Mouse (Mus musculus) lung, embryonic 16.5 days (tissue): ENCODE measurements at regions not wholly inside any gene's neighbourhood (a gene's known extent, or its start where the extent isn't known, plus 50 kb on each side); places are given as distances from the start of the nearest gene placed in this dataset.
A peak's percentile ranks its signal among the peaks of the same experiment; 100 is the strongest.

Experiments used
- ATAC-seq: fragments of 200-750 bp; cut with Nextera tagmentation; 2 replicates; pipeline ENCODE4 v1.8.0; 2017; ENCODE audit warnings: low read depth, mild to moderate bottlenecking, moderate library complexity
- H3K27ac ChIP-seq: fragments of 300-500 bp; sonication (generic); 2 replicates; pipeline ENCODE4 v1.5.1; 2014; ENCODE audit warnings: mild to moderate bottlenecking, control low read depth, low read length
- H3K27me3 ChIP-seq: fragments of 300-500 bp; sonication (generic); 2 replicates; pipeline ENCODE4 v1.6.1; 2014; ENCODE audit warnings: low read depth, low read length, mixed read lengths; ENCODE audit not compliant: control insufficient read depth, insufficient read depth
- H3K36me3 ChIP-seq: fragments of 300-500 bp; sonication (generic); 2 replicates; pipeline ENCODE4 v1.6.1; 2014; ENCODE audit warnings: low read length; ENCODE audit not compliant: control insufficient read depth, insufficient read depth
- H3K4me1 ChIP-seq: fragments of 300-500 bp; sonication (generic); replicated peaks from 2 replicates; pipeline ENCODE4 v1.6.1; 2014; ENCODE audit warnings: low read length, mixed read lengths; ENCODE audit not compliant: control insufficient read depth, insufficient read depth
- H3K4me2 ChIP-seq: fragments of 300-500 bp; sonication (generic); 2 replicates; pipeline ENCODE4 v1.6.1; 2014; ENCODE audit warnings: low read depth, low read length, control low read depth
- H3K4me3 ChIP-seq: fragments of 300-500 bp; sonication (generic); 2 replicates; pipeline ENCODE4 v1.5.1; 2014; ENCODE audit warnings: mild to moderate bottlenecking, low read length, control low read depth
- H3K9ac ChIP-seq: fragments of 300-500 bp; sonication (generic); 2 replicates; pipeline ENCODE4 v1.6.1; 2014; ENCODE audit warnings: low read length, control low read depth
- H3K9me3 ChIP-seq: fragments of 300-500 bp; sonication (generic); 2 replicates; pipeline ENCODE4 v1.6.1; 2016; ENCODE audit warnings: low read length; ENCODE audit not compliant: control insufficient read depth
- WGBS: fragments of 180-500 bp; shearing (Covaris S2); extraction: QIAGEN DNeasy Blood & Tissue Kit; methylation state at CpG from one replicate; pipeline ENCODE4 v1.1.7; 2014; 5-methylcytosine and 5-hydroxymethylcytosine counted together

DNA sequence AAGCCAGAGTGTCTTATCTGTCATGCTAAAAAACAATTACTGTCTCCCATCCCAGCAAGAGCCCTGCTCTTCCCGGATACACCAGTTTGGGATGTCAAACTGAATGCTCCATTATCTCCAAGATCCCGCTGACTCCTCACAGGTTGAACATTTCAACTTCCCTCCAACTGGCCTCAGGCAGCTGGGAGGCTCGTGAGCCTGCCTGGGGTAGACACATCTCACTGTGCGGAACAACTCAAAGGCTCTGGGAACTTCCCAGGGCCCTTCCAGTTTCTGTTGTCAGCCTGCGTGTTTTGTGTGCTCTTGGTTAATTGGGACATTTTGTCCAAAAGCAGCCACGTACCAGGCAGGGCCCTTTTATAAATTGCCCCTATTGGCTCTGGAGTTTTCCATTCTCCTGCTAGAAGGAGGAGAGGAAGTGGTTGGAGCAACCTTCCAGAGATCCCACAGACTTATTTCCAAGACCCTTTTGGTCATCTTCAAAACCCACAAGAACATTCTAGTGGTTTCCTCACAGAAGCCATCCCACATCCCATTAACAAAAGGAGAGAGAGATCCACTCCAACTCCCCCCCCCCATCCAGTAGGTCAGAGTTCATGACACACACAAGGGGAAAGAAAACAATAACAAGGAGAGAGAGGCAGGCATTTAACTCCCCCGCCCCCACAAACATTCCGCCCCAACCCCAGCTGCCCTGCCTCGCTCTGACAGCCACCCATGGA is 163.3 kb downstream of the Icos start:
- H3K4me3 ChIP-seq, result no peak overlapping the region
- peak; percentile 27; the same call in 1 of the 2 replicates for ATAC-seq
- WGBS, result 39% methylated on average over 9 of the region's 9 CpGs
- H3K36me3 ChIP-seq, result no peaks in the 10 kb centered on the region
- no peak overlapping the region for H3K27ac ChIP-seq
- no peak overlapping the region for H3K4me2 ChIP-seq
- no peak overlapping the region for H3K9ac ChIP-seq
- H3K27me3 ChIP-seq, result no peaks in the 10 kb centered on the region
- no peaks in the 10 kb centered on the region for H3K9me3 ChIP-seq
- peaks cover 23% of the 10 kb centered on the region for H3K4me1 ChIP-seq

DNA sequence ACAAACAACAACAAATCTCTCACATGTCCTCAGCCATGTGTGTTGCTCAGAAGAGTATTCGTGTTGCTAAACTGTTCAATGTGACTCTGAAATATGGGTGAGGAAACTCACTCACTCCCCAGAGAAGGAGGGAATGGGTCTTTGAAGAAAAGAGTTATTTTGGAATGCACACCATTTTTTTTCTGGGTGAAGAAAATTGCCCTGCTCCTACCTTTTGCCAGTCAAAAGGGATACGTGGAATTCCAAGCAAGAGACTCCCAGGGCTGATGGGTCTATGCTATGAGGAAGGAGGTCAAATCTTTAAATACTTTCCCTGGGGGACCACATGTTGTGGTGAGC is 163.8 kb downstream of the Icos start:
- ATAC-seq, result no peak

DNA sequence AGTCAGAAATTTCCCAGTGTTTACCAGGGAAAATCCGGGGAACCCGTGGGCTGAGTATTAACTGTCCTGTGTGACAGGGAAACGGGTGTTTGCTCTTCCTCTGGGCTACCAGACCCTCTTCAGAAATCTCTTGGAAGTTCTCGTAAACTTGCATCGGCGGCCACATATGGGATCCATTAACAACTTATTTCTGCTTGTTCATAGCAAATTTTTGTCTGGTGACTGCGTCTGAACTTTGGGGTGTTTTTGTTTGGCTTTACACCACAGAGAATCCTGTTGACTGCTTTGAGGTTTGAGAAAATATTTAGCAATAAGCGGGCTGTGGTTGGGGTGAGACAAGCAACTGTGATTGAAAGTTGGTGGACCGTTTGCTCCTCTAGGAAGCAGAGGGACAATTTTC is 164.2 kb downstream of the Icos start:
- H3K9me3 ChIP-seq, result no peaks in the 10 kb centered on the region
- ATAC-seq, result peak; percentile 61
- H3K27ac ChIP-seq, result no peak overlapping the region
- no peak overlapping the region for H3K9ac ChIP-seq
- H3K27me3 ChIP-seq, result no peaks in the 10 kb centered on the region
- H3K4me3 ChIP-seq, result no peak overlapping the region
- peaks cover 23% of the 10 kb centered on the region for H3K4me1 ChIP-seq
- no peak overlapping the region for H3K4me2 ChIP-seq
- WGBS, result 19% methylated on average over 9 of the region's 9 CpGs
- H3K36me3 ChIP-seq, result no peaks in the 10 kb centered on the region

More for the DNA sequence above, 163.8 kb downstream of the Icos start:
- Histone ChIP-seq H3K9me3 (no peaks in the 10 kb centered on the region), H3K36me3 (no peaks in the 10 kb centered on the region), H3K27me3 (no peaks in the 10 kb centered on the region), H3K4me3 (no peak overlapping the region), H3K9ac (no peak overlapping the region), H3K4me2 (no peak overlapping the region), H3K27ac (no peak overlapping the region), H3K4me1 (peaks cover 23% of the 10 kb centered on the region)
- 39% methylated on average over 2 of the region's 2 CpGs for WGBS

DNA sequence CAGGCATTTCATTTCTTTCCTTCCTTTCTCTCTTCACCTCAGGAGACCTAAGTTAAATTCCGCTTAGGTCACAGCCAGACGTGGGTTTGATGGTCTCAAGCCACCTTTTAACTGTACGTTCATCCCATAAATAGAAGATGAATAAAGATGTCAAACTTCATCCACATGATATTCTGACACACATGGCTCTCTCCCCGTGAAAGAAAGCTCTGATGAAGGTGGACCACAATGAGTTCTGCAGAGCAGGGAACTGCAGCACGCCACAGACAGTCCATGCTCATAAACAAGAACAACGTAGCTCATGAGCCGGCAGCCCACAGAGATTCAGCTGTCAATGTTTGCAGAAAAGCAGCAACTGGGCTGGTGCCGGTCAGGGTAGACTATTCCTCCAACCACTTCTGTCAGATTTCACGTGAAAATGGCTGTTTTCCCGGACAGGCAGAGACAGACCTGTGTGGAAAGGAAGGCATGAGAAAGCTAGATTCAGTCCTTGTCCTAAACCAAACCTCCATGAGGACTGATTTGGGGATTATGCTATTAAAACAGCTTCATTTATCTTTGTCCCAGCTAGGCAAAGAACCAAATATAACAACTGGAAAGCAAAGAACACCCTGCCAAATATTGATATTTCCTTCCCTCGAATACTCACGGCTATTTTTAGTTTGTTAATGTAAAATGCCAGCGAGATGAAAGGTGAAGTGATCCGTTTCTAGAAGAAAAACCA is 165.5 kb downstream of the Icos start:
- Histone ChIP-seq H3K36me3 (no peaks in the 10 kb centered on the region), H3K4me3 (no peak overlapping the region), H3K9me3 (no peaks in the 10 kb centered on the region), H3K4me1 (peaks cover 23% of the 10 kb centered on the region), H3K4me2 (peak overlapping the region; percentile 14; the same call in 1 of the 2 replicates), H3K9ac (no peak overlapping the region), H3K27me3 (no peaks in the 10 kb centered on the region), H3K27ac (no peak overlapping the region)
- ATAC-seq, result no peak
- WGBS, result 26% methylated on average over 14 of the region's 14 CpGs

DNA sequence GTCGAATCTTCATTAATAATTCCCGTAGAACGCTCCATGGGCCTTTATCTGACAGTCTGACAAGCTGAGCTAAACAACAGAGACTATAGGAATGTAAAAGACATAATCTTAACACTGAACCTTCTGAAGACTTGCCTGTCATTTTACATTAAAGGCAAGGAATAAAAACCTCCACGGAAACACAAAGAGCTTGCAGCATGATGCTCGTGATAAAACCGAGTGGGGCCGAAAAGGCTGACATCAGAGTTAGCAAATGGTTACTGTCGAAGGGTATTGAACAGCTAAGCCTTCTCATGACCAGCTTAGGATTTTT is 166.0 kb downstream of the Icos start:
- Histone ChIP-seq H3K27me3 (no peaks in the 10 kb centered on the region), H3K4me1 (peaks cover 23% of the 10 kb centered on the region), H3K4me2 (peak overlapping the region; percentile 14; the same call in 1 of the 2 replicates), H3K4me3 (no peak overlapping the region), H3K9ac (no peak overlapping the region), H3K36me3 (no peaks in the 10 kb centered on the region), H3K27ac (no peak overlapping the region), H3K9me3 (no peaks in the 10 kb centered on the region)
- no peak for ATAC-seq
- 43% methylated on average over 8 of the region's 8 CpGs for WGBS

DNA sequence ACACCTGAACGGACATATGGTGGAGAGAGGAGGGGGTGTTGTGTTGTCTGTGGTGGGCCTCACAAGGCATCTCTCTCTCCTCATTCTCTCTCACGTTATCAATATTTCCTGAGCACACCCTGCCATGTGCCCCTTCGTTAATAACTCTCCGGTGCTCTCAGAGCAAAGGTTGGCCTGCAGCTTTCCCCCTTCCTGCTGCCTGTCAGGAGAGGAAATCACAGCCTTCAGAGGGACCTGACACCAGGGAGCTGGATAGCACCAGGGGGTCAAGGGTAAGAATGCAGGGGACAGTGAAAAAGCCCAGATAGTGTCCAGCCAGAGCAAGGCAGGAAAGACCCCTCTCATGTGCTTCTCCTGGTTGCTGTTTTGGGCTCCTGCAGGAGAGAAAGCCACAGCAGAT is 167.3 kb downstream of the Icos start:
- H3K9me3 ChIP-seq, result no peaks in the 10 kb centered on the region
- H3K9ac ChIP-seq, result no peak overlapping the region
- H3K4me2 ChIP-seq, result no peak overlapping the region
- 47% methylated on average over 4 of the region's 4 CpGs for WGBS
- no peaks in the 10 kb centered on the region for H3K36me3 ChIP-seq
- H3K4me3 ChIP-seq, result no peak overlapping the region
- no peak overlapping the region for H3K27ac ChIP-seq
- peaks cover 23% of the 10 kb centered on the region for H3K4me1 ChIP-seq
- no peaks in the 10 kb centered on the region for H3K27me3 ChIP-seq
- no peak for ATAC-seq

DNA sequence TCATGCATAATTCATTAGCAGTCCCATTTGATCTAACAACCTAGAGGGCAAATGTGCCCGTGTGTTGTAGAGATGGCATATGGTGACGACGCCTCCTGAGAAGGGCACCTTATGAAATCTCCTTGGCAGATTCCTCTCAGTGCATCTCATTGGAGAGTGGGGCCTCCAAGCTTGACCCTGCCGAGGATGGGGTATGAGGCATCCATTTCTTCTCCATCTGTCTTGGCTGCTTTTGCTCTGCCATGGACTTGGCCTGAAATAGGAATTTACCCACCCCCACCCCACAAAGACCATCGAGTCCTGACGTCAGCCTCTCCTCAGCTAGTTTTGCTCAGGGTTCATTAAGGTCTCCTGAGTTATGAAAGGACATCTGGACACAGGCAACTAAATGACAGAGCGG is 167.8 kb downstream of the Icos start:
- no peak overlapping the region for H3K27ac ChIP-seq
- WGBS, result 53% methylated on average over 7 of the region's 7 CpGs
- no peaks in the 10 kb centered on the region for H3K36me3 ChIP-seq
- peaks cover 23% of the 10 kb centered on the region for H3K4me1 ChIP-seq
- ATAC-seq, result no peak
- H3K4me3 ChIP-seq, result no peak overlapping the region
- no peak overlapping the region for H3K9ac ChIP-seq
- H3K9me3 ChIP-seq, result no peaks in the 10 kb centered on the region
- no peak overlapping the region for H3K4me2 ChIP-seq
- H3K27me3 ChIP-seq, result no peaks in the 10 kb centered on the region

DNA sequence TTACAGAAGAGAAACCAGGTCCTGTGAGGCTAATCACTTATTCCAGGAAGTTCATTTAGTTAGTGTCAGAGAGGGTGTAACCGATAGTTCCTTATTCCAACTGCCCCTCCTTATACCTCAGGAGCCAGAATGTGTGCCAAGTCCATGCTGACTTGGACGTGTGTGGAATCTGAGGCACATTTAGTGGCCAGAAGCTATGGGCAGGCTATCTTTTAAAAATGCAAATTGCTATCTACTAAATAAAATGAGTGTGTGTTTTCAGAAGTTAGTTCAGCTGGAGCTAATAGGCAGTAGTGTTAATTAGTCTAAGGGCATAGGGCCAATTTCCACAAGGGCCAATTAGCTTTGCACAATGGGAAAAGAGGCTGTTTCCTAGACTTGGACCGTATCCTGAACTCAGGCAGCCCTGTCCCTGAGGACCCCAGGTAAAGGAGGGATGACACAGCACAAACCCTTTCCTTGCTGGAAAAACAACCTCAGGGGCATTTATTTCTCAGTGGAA is 168.5 kb downstream of the Icos start:
- Histone ChIP-seq H3K4me2 (no peak overlapping the region), H3K27ac (no peak overlapping the region), H3K4me3 (no peak overlapping the region), H3K36me3 (no peaks in the 10 kb centered on the region), H3K9ac (no peak overlapping the region), H3K9me3 (no peaks in the 10 kb centered on the region), H3K4me1 (peaks cover 18% of the 10 kb centered on the region), H3K27me3 (no peaks in the 10 kb centered on the region)
- no peak for ATAC-seq
- WGBS, result 47% methylated on average over 3 of the region's 3 CpGs

DNA sequence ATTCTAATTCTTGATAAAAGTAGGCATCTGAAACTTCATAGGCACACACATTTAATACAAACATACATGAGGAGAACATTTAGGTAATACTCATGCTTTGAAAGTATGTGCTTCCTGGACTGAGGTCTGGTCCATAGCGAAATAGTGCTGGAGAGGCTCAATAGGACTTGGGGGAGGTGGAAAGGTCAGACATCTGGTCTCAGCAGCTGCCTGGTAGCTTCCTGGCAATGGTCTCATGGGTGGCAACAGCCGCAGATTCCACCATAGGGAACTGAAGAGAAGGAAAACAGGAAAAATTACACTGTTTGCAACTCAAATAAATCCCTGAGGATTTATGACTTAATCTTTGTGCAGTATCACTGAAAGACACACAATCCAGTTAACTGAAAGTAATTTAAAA is 174.0 kb downstream of the Icos start:
- no peaks in the 10 kb centered on the region for H3K27me3 ChIP-seq
- no peak overlapping the region for H3K4me3 ChIP-seq
- WGBS, result 64% methylated on average over 2 of the region's 2 CpGs
- no peak overlapping the region for H3K9ac ChIP-seq
- H3K36me3 ChIP-seq, result no peaks in the 10 kb centered on the region
- no peaks in the 10 kb centered on the region for H3K4me1 ChIP-seq
- H3K4me2 ChIP-seq, result no peak overlapping the region
- H3K27ac ChIP-seq, result no peak overlapping the region
- ATAC-seq, result no peak
- H3K9me3 ChIP-seq, result no peaks in the 10 kb centered on the region
